Mouse (Mus musculus) E14TG2a.4 (cell line): Measurements from ENCODE around the gene Ap3d1.
A peak's percentile ranks its signal among the peaks of the same experiment; 100 is the strongest.

Source experiments
- H3K27me3 ChIP-seq: 2 replicates; pipeline ENCODE4 v1.6.1; 2014; ENCODE audit warnings: low read length, control low read depth; ENCODE audit not compliant: insufficient read depth
- H3K36me3 ChIP-seq: 2 replicates; pipeline ENCODE4 v1.6.1; 2014; ENCODE audit warnings: low read length, control low read depth; ENCODE audit not compliant: insufficient read depth
- H3K4me1 ChIP-seq: replicated peaks from 2 replicates; pipeline ENCODE4 v1.6.1; 2014; ENCODE audit warnings: low read depth, low read length, control low read depth
- H3K4me3 ChIP-seq: replicated peaks from 2 replicates; pipeline ENCODE4 v1.5.1; 2014; ENCODE audit warnings: mild to moderate bottlenecking, low read length
- H3K9me3 ChIP-seq: 2 replicates; pipeline ENCODE4 v1.6.1; 2014; ENCODE audit warnings: low read length, control low read depth
- CTCF ChIP-seq: conservative IDR thresholded peaks from 2 replicates; pipeline ENCODE4 v1.5.1; 2014; ENCODE audit warnings: low read length
- NANOG ChIP-seq: IDR thresholded peaks from 2 replicates; pipeline ENCODE4 v1.6.1; 2014; ENCODE audit warnings: borderline replicate concordance, low read length, mixed read lengths
- POU5F1 ChIP-seq: IDR thresholded peaks from 2 replicates; pipeline ENCODE4 v1.6.1; 2014; ENCODE audit warnings: low read length, borderline replicate concordance

Gene Ap3d1

DNA sequence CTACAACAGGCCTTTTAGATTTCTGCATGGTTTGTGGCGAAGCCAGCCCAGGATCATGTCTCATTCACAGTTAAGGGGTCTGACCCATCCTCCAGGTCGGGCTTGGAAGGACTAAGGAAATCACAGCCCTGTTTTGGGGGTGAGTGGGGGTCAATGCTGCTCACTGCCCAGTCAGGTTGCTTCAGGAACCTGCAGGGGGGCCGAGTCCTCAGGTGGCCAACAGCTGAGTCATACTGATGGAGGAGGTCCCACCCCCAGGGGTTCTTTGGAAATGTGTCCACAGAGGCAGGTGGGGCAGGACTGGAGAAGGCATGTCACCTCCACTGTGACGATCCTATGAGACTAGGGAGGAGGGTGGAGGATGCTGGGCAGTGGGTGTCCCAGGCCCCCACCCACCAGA is 76.6 kb downstream of the Ap3d1 start:
- H3K9me3 ChIP-seq, result no peaks in the 10 kb centered on the region
- H3K27me3 ChIP-seq, result no peaks in the 10 kb centered on the region
- H3K4me1 ChIP-seq, result peaks cover 84% of the 10 kb centered on the region
- TF ChIP-seq CTCF (no peak), NANOG (no peak), POU5F1 (no peak)
- peaks cover 48% of the 10 kb centered on the region for H3K36me3 ChIP-seq
- H3K4me3 ChIP-seq, result 0 out of 2 replicates have a peak overlapping the region, but pooled peaks have one; percentile 20

DNA sequence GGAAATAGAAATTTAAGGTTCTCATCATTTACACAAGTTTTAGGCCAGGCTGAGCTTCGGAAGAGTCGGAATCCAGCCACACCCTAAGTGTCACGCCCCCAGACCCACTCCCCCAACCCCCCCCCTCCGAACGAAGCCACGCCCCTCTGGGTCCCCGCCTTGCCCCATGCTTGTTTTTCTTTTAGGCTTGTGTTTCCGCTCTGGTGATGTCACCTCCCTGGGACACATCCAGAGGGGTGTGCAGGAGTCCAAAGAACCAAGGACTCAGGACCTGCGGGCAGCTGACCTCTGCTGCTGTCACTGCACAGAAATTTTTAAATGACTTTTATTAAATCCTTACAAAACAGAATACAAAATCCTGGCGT is 77.1 kb downstream of the Ap3d1 start:
- Histone ChIP-seq H3K9me3 (no peaks in the 10 kb centered on the region), H3K36me3 (peaks cover 43% of the 10 kb centered on the region), H3K27me3 (no peaks in the 10 kb centered on the region), H3K4me3 (peak overlapping the region; percentile 66), H3K4me1 (peaks cover 87% of the 10 kb centered on the region)
- no peak for TF ChIP-seq CTCF
- TF ChIP-seq POU5F1, result no peak
- TF ChIP-seq NANOG, result no peak

DNA sequence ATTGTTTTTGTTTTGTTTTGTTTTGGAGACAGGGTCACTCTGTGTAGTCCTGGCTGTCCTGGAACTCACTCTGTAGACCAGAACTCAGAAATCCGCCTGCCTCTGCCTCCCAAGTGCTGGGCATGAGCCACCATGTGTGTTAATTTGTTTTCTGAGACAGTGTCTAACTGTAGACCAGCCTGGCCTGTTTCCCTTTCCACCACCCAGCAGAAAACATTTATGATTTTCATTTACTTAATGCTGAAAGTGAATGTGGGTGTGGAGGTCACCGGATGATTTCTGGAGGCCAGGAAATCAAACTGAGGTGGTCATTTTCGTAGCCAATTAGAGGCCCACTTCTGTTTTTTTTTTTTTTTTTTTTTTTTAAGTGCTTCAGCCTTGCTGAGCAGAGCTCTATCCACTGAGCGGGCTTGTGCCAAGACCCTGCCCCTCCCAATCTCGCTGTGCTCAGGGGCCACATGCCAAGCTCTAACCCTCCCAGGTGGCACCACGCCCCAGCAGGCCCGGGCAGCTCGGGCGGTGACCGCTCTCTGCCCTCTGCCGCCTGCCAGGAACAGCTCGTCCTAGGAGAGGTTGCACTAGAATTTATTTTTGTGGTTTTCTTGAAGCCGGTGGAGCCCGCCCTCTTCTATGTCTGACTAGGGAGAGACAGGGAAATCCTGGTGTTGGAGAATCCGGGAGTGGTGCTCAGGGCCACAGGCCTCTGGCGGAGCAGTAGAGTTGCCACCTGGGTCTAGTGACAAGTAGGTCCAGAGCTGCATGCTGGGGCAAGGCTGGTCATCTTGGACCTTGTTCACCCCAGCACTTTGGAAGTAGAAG is 77.7 kb downstream of the Ap3d1 start:
- Histone ChIP-seq H3K4me1 (peaks cover 85% of the 10 kb centered on the region), H3K36me3 (peaks cover 37% of the 10 kb centered on the region), H3K27me3 (no peaks in the 10 kb centered on the region), H3K4me3 (peak overlapping the region; percentile 66), H3K9me3 (no peaks in the 10 kb centered on the region)
- no peak for TF ChIP-seq CTCF
- no peak for TF ChIP-seq NANOG
- TF ChIP-seq POU5F1, result no peak

DNA sequence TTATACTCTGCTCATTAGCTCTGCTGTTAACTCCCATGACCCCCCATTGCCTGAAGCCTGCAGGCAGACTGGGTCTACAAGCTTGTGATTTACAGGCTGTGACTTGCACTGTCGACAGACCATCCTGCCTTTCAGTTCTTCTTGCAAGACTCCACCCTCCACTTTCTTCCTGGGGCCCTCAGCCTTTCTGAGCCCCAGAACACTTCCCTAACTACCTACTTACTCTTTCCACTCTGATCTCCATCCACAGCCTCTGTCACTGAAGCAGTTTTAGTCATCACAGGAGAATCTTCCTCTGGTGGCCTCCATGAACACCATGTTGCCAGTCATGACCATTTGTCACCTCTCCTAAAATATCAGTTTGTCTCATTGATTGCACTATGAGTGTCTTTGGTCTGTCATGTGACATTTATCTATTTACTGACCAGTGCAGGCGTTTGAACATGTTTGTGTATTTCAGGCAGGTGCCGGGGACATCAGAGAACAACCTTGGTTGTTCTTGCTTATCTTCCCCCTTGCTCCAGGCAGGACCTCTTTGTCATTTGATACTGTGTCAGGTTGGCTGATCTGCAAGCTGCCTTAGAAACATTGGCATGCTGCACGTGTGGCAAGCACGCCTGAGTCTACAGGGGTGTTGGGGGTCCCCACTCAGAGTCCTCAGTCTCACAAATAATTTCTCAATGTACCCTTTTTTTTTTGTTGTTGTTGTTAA is 78.4 kb downstream of the Ap3d1 start:
- H3K27me3 ChIP-seq, result no peaks in the 10 kb centered on the region
- no peak overlapping the region for H3K4me3 ChIP-seq
- H3K4me1 ChIP-seq, result peaks cover 85% of the 10 kb centered on the region
- TF ChIP-seq POU5F1 (no peak), CTCF (no peak), NANOG (no peak)
- no peaks in the 10 kb centered on the region for H3K9me3 ChIP-seq
- peaks cover 30% of the 10 kb centered on the region for H3K36me3 ChIP-seq

DNA sequence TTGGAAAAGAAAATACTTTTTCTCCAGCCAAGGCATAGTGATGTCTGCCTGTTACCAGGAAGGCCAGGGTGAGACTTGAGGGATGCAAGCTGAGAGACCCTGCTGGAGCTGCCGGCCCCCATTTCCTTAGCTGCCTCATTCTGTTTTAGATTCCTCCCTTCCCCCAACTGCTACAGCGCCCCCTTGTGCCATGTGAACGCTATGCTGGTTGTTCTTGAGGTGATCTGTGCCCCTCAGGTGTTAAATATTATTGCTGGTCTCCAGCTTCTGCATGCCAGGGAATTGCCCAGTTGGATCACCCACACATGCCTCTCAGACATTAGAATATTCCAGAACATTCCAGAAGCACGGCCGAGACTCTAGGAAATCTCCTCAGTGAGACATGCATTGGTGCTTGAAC is 80.9 kb downstream of the Ap3d1 start:
- Histone ChIP-seq H3K27me3 (no peaks in the 10 kb centered on the region), H3K4me1 (peaks cover 80% of the 10 kb centered on the region), H3K4me3 (no peak overlapping the region), H3K9me3 (no peaks in the 10 kb centered on the region), H3K36me3 (peaks cover 5% of the 10 kb centered on the region)
- TF ChIP-seq CTCF, result peak; percentile 91
- TF ChIP-seq POU5F1, result no peak

DNA sequence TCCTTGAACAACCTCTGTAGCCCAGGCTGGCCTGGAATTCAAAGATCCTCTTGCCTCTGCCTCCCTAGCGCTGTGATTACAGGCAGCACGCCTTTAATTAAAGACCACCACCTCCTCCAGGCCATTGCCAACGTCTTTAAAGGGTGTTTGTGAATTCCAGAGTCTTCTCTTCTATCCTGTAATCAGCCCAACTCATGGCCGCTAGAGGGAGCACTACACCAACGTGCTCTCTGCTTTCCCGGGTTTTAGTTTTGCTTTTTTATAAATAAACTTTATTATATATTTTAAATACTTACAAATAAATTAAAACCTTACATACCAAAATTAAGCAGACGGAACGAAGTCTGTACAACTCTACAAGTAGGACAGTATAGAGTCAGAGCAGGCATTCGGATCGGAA is 82.9 kb downstream of the Ap3d1 start:
- Histone ChIP-seq H3K4me3 (peak overlapping the region; percentile 18; the same call in 1 of the 2 replicates), H3K9me3 (no peaks in the 10 kb centered on the region), H3K4me1 (peaks cover 78% of the 10 kb centered on the region), H3K36me3 (peaks cover 10% of the 10 kb centered on the region), H3K27me3 (no peaks in the 10 kb centered on the region)
- TF ChIP-seq NANOG (no peak), POU5F1 (no peak), CTCF (peak; percentile 87)

DNA sequence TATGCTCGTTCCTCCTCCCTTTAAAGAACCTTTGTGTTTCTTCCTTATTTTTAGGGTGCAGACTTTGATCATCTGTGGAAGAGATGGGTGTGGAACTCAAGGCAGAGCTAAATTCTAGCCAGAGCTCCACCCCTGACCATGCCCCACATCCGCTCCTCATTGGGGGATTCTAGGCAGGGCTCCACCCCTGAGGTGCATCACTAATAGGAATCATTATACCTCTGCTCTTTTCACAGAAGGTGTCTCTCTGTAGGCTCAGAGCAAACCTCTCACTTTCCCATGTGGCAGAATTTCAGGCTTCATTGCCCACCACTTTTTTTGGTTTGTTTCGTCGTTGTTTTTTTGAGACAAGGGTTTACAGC is 83.2 kb downstream of the Ap3d1 start:
- Histone ChIP-seq H3K4me3 (peak overlapping the region; percentile 18; the same call in 1 of the 2 replicates), H3K27me3 (no peaks in the 10 kb centered on the region), H3K9me3 (no peaks in the 10 kb centered on the region), H3K4me1 (peaks cover 77% of the 10 kb centered on the region), H3K36me3 (peaks cover 13% of the 10 kb centered on the region)
- no peak for TF ChIP-seq POU5F1
- no peak for TF ChIP-seq CTCF
- TF ChIP-seq NANOG, result no peak

DNA sequence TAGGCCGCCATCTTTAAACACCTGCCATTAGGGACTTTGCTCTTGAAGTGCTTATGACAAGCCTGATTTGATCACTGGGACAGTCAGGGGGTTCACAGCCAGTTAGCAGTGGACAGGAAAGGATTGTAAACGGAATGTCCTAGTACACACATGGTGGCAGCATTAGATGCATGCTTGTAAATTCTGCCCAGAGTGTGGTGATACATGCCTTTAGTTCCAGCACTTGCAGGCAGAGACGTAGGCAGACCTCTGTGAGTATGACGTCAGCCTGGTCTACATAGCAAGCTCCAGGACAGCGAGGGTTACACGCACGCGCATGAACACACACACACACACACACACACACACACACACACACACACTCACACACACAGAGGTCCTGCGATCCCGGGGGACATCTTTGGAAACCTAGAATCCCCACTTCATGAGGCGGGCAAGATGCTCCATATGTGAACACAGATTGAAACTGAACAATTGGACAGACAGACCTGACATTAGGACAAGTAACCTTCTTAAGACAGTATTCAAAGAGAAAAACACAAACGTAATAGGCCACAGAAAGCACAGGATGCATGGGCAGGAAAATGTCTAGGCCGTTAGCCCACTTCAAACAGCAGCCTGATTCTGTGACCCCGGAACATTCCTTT is 83.7 kb downstream of the Ap3d1 start:
- Histone ChIP-seq H3K36me3 (peaks cover 17% of the 10 kb centered on the region), H3K27me3 (no peaks in the 10 kb centered on the region), H3K4me1 (peaks cover 77% of the 10 kb centered on the region), H3K9me3 (no peaks in the 10 kb centered on the region), H3K4me3 (0 out of 2 replicates have a peak overlapping the region, but pooled peaks have one; percentile 18)
- TF ChIP-seq NANOG (no peak), CTCF (no peak)
